Mouse (Mus musculus) lung, embryonic 15.5 days (tissue): ENCODE results near the gene Tns3. TPM values are rescaled to one million over a fixed set of nuclear protein-coding genes. Genes with fewer than 3 reads are reported as not detected.
"Not testable (repeated sequence)": the region's sequence is repeated elsewhere in the genome, so short reads cannot be mapped to it uniquely, and the experiment has no call there.

Experiments
- ATAC-seq: fragments of 200-750 bp; cut with Nextera tagmentation; 2 replicates; pipeline ENCODE4 v1.8.0; 2017; ENCODE audit warnings: moderate number of reproducible peaks, borderline replicate concordance; ENCODE audit not compliant: low FRiP score, low TSS enrichment; ENCODE audit errors: extremely low read depth
- H3K27ac ChIP-seq: fragments of 300-500 bp; sonication (generic); 2 replicates; pipeline ENCODE4 v1.5.1; 2015; ENCODE audit warnings: moderate library complexity, mild to moderate bottlenecking, inconsistent platforms
- H3K27me3 ChIP-seq: fragments of 300-500 bp; sonication (generic); 2 replicates; pipeline ENCODE4 v1.6.1; 2015; ENCODE audit warnings: inconsistent platforms
- H3K36me3 ChIP-seq: fragments of 300-500 bp; sonication (generic); 2 replicates; pipeline ENCODE4 v1.6.1; 2015; ENCODE audit warnings: inconsistent platforms
- H3K4me1 ChIP-seq: fragments of 300-500 bp; sonication (generic); 2 replicates; pipeline ENCODE4 v1.6.1; 2015; ENCODE audit warnings: inconsistent platforms
- H3K4me2 ChIP-seq: fragments of 300-500 bp; sonication (generic); 2 replicates; pipeline ENCODE4 v1.6.1; 2015; ENCODE audit warnings: inconsistent platforms, mild to moderate bottlenecking, moderate library complexity
- H3K4me3 ChIP-seq: fragments of 300-500 bp; sonication (generic); 2 replicates; pipeline ENCODE4 v1.5.1; 2015; ENCODE audit warnings: mild to moderate bottlenecking, inconsistent platforms
- H3K9ac ChIP-seq: fragments of 300-500 bp; sonication (generic); 2 replicates; pipeline ENCODE4 v1.6.1; 2015; ENCODE audit warnings: inconsistent platforms
- H3K9me3 ChIP-seq: fragments of 300-500 bp; sonication (generic); 2 replicates; pipeline ENCODE4 v1.6.1; 2016; ENCODE audit warnings: inconsistent platforms
- WGBS: fragments of 180-500 bp; shearing (Covaris S2); methylation state at CpG from one replicate; pipeline ENCODE4 v1.1.7; 2015; 5-methylcytosine and 5-hydroxymethylcytosine counted together
- polyA plus RNA-seq: library from polyadenylated mRNA; unstranded; fragments of >200 nt; fragmentation: Nextera tagmentation; extraction: Ambion mirVana; gene quantifications from 2 replicates; pipeline ENCODE4 v1.2.1, GENCODE M21; 2015

Gene Tns3
- polyA plus RNA-seq, 1 experiment from 2014 or later = 55.9 TPM

GRCm38 (mm10) chr11:8627156-8627555 lies 37.2 kb downstream of the Tns3 start:
- H3K27ac ChIP-seq = no peak overlapping the region
- no peak for ATAC-seq
- peaks cover 57% of the 10 kb centered on the region for H3K4me1 ChIP-seq
- no peaks in the 10 kb centered on the region for H3K27me3 ChIP-seq
- no peak overlapping the region for H3K4me3 ChIP-seq
- no peaks in the 10 kb centered on the region for H3K36me3 ChIP-seq
- WGBS = 79% methylated on average over 6 of the region's 6 CpGs
- H3K9ac ChIP-seq = no peak overlapping the region
- H3K9me3 ChIP-seq = no peaks in the 10 kb centered on the region
- H3K4me2 ChIP-seq = no peak overlapping the region

GRCm38 (mm10) chr11:8626715-8627114 lies 37.6 kb downstream of the Tns3 start:
- no peaks in the 10 kb centered on the region for H3K27me3 ChIP-seq
- no peak overlapping the region for H3K4me3 ChIP-seq
- no peak for ATAC-seq
- WGBS = 84% methylated on average over 6 of the region's 6 CpGs
- H3K4me1 ChIP-seq = peaks cover 57% of the 10 kb centered on the region
- no peak overlapping the region for H3K4me2 ChIP-seq
- H3K27ac ChIP-seq = no peak overlapping the region
- H3K9ac ChIP-seq = no peak overlapping the region
- H3K9me3 ChIP-seq = no peaks in the 10 kb centered on the region
- H3K36me3 ChIP-seq = no peaks in the 10 kb centered on the region

GRCm38 (mm10) chr11:8625915-8626604 lies 38.3 kb downstream of the Tns3 start:
- Histone ChIP-seq H3K27me3 (no peaks in the 10 kb centered on the region), H3K4me3 (no peak overlapping the region), H3K4me1 (peaks cover 59% of the 10 kb centered on the region), H3K9ac (no peak overlapping the region), H3K9me3 (no peaks in the 10 kb centered on the region), H3K4me2 (peak overlapping the region; percentile 18; the same call in 1 of the 2 replicates), H3K36me3 (no peaks in the 10 kb centered on the region), H3K27ac (no peak overlapping the region)
- no peak for ATAC-seq
- WGBS = 63% methylated on average over 10 of the region's 10 CpGs

- Histone ChIP-seq H3K9me3 (no peaks in the 10 kb centered on the region), H3K9ac (no peak overlapping the region), H3K4me3 (no peak overlapping the region), H3K4me1 (peaks cover 62% of the 10 kb centered on the region), H3K27me3 (no peaks in the 10 kb centered on the region), H3K36me3 (no peaks in the 10 kb centered on the region), H3K4me2 (peak overlapping the region; percentile 99; the same call in 1 of the 2 replicates), H3K27ac (peak overlapping the region; percentile 34; the same call in 1 of the 2 replicates)
- WGBS = 50% methylated on average over 6 of the region's 6 CpGs
- ATAC-seq = no peak
These were observed 38.9 kb downstream of the Tns3 start for GRCm38 (mm10) chr11:8625451-8625850.

- WGBS = under 1% methylated on average over 74 of the region's 74 CpGs
- peak overlapping the region; percentile 34 for H3K27ac ChIP-seq
- H3K9me3 ChIP-seq = no peaks in the 10 kb centered on the region
- H3K4me1 ChIP-seq = peaks cover 54% of the 10 kb centered on the region
- H3K36me3 ChIP-seq = no peaks in the 10 kb centered on the region
- peak overlapping the region; percentile 63 for H3K9ac ChIP-seq
- peak overlapping the region; percentile 65 for H3K4me3 ChIP-seq
- no peaks in the 10 kb centered on the region for H3K27me3 ChIP-seq
- peak overlapping the region; percentile 99 for H3K4me2 ChIP-seq
- peak; percentile 64 for ATAC-seq
These were observed 40.0 kb downstream of the Tns3 start for GRCm38 (mm10) chr11:8624179-8624886.

GRCm38 (mm10) chr11:8623852-8624178 lies 40.5 kb downstream of the Tns3 start:
- Histone ChIP-seq H3K27ac (peak overlapping the region; percentile 34; the same call in 1 of the 2 replicates), H3K4me3 (peak overlapping the region; percentile 65), H3K9me3 (no peaks in the 10 kb centered on the region), H3K4me1 (peaks cover 49% of the 10 kb centered on the region), H3K9ac (peak overlapping the region; percentile 63), H3K27me3 (no peaks in the 10 kb centered on the region), H3K4me2 (peak overlapping the region; percentile 99), H3K36me3 (no peaks in the 10 kb centered on the region)
- no peak for ATAC-seq
- WGBS = 2% methylated on average over 20 of the region's 20 CpGs

- peaks cover 55% of the 10 kb centered on the region for H3K4me1 ChIP-seq
- H3K4me2 ChIP-seq = peak overlapping the region; percentile 99; the same call in 1 of the 2 replicates
- WGBS = 58% methylated on average over 6 of the region's 6 CpGs
- no peak overlapping the region for H3K4me3 ChIP-seq
- no peak overlapping the region for H3K27ac ChIP-seq
- no peaks in the 10 kb centered on the region for H3K36me3 ChIP-seq
- H3K9me3 ChIP-seq = no peaks in the 10 kb centered on the region
- no peak overlapping the region for H3K9ac ChIP-seq
- ATAC-seq = no peak
- H3K27me3 ChIP-seq = no peaks in the 10 kb centered on the region
These were observed 41.7 kb downstream of the Tns3 start for GRCm38 (mm10) chr11:8622668-8623067.

GRCm38 (mm10) chr11:8619111-8619510 lies 45.2 kb downstream of the Tns3 start:
- not testable (repeated sequence) for H3K4me2 ChIP-seq, H3K36me3 ChIP-seq, H3K9me3 ChIP-seq, H3K27ac ChIP-seq, H3K4me3 ChIP-seq, H3K27me3 ChIP-seq, H3K9ac ChIP-seq, ATAC-seq
- peaks cover 42% of the 10 kb centered on the region for H3K4me1 ChIP-seq
- 78% methylated on average over 7 of the region's 7 CpGs for WGBS

- H3K4me2 ChIP-seq = no peak overlapping the region
- 50% methylated on average over 10 of the region's 10 CpGs for WGBS
- no peak overlapping the region for H3K4me3 ChIP-seq
- H3K4me1 ChIP-seq = peaks cover 38% of the 10 kb centered on the region
- H3K9ac ChIP-seq = no peak overlapping the region
- no peaks in the 10 kb centered on the region for H3K9me3 ChIP-seq
- H3K36me3 ChIP-seq = peaks cover 5% of the 10 kb centered on the region; the same call in 1 of the 2 replicates
- H3K27me3 ChIP-seq = no peaks in the 10 kb centered on the region
- no peak for ATAC-seq
- no peak overlapping the region for H3K27ac ChIP-seq
These were observed 46.0 kb downstream of the Tns3 start for GRCm38 (mm10) chr11:8618301-8618700.

GRCm38 (mm10) chr11:8615436-8615835 lies 48.9 kb downstream of the Tns3 start:
- H3K36me3 ChIP-seq = peaks cover 19% of the 10 kb centered on the region; the same call in 1 of the 2 replicates
- H3K9me3 ChIP-seq = no peaks in the 10 kb centered on the region
- H3K9ac ChIP-seq = no peak overlapping the region
- 0 out of 2 replicates have a peak, but pooled peaks have one; percentile 20 for ATAC-seq
- 32% methylated on average over 12 of the region's 12 CpGs for WGBS
- H3K4me3 ChIP-seq = no peak overlapping the region
- H3K4me2 ChIP-seq = no peak overlapping the region
- no peak overlapping the region for H3K27ac ChIP-seq
- peaks cover 36% of the 10 kb centered on the region for H3K4me1 ChIP-seq
- H3K27me3 ChIP-seq = no peaks in the 10 kb centered on the region

- H3K27ac ChIP-seq = no peak overlapping the region
- ATAC-seq = no peak
These were observed 53.9 kb downstream of the Tns3 start for GRCm38 (mm10) chr11:8610456-8610855.

GRCm38 (mm10) chr11:8609873-8610272 lies 54.5 kb downstream of the Tns3 start:
- Histone ChIP-seq H3K4me3 (no peak overlapping the region), H3K27ac (no peak overlapping the region), H3K4me1 (peaks cover 26% of the 10 kb centered on the region), H3K27me3 (no peaks in the 10 kb centered on the region), H3K9me3 (no peaks in the 10 kb centered on the region), H3K4me2 (no peak overlapping the region), H3K36me3 (peaks cover 36% of the 10 kb centered on the region), H3K9ac (no peak overlapping the region)
- ATAC-seq = no peak
- 58% methylated on average over 12 of the region's 12 CpGs for WGBS

More at GRCm38 (mm10) chr11:8610456-8610855, 53.9 kb downstream of the Tns3 start:
- Histone ChIP-seq H3K4me3 (no peak overlapping the region), H3K9me3 (no peaks in the 10 kb centered on the region), H3K27me3 (no peaks in the 10 kb centered on the region), H3K4me2 (no peak overlapping the region), H3K36me3 (peaks cover 31% of the 10 kb centered on the region), H3K9ac (no peak overlapping the region), H3K4me1 (peaks cover 29% of the 10 kb centered on the region)
- WGBS = 65% methylated on average over 7 of the region's 7 CpGs
